Mouse (Mus musculus) megakaryocyte, embryonic 14.5 days (primary cell): ENCODE measurements at regions not wholly inside any gene's neighbourhood (a gene's known extent, or its start where the extent isn't known, plus 50 kb on each side); places are given as distances from the start of the nearest gene placed in this dataset.

Experiments used
- FLI1 ChIP-seq: IDR thresholded peaks from 2 replicates; pipeline ENCODE4 v1.6.1; 2012; ENCODE audit warnings: low read length, inconsistent platforms, mixed read lengths
- GATA1 ChIP-seq: IDR thresholded peaks from 3 replicates; pipeline ENCODE4 v1.6.1; 2012; ENCODE audit warnings: mixed read lengths, low read length, inconsistent platforms, borderline replicate concordance

- TF ChIP-seq GATA1, result no peak
- no peak for TF ChIP-seq FLI1
These were observed 198.7 kb downstream of the Pdcd6ip start for GRCm38 (mm10) chr9:113509368-113509767.
